Comparison of ENCODE assay signal across 8 mouse cellular contexts in genomic region chr4:33188781-33189734, GRCm38 (mm10). TPM values are rescaled to one million over a fixed set of nuclear protein-coding genes. Genes with fewer than 3 reads are reported as not detected.
DNase-seq lines count a peak whose midpoint lies in the region; ATAC-seq lines count a peak whose summit lies in the region.

No protein-coding gene starts in this region.

- H3K9ac ChIP-seq in forebrain, embryonic 12.5 days: peak overlapping the region; percentile 72
- peak overlapping the region; percentile 83 for H3K9ac ChIP-seq in heart, embryonic 16.5 days (ENCODE audit: low read length)
- peak overlapping the region; percentile 52 for H3K9ac ChIP-seq in liver, embryonic 13.5 days
- H3K9ac ChIP-seq in neural tube, embryonic 11.5 days (ENCODE audit: low read length): peak overlapping the region; percentile 67
- H3K9ac ChIP-seq in stomach, embryonic 16.5 days (ENCODE audit: low read length): peak overlapping the region; percentile 84

- peak; percentile 53 for DNase-seq in CD4-positive helper T cell, adult 2 months (ENCODE audit: low read depth, low spot score)
- DNase-seq in cerebellum, adult 11 months: peak; percentile 96
- DNase-seq in kidney, postnatal 25 days: peak; percentile 92 to 96
- DNase-seq in liver, embryonic 13.5 days: peak; percentile 23
- peak; percentile 84 for DNase-seq in neural tube, embryonic 11.5 days (ENCODE audit: low spot score)

- no peaks in the 10 kb centered on the region for H3K36me3 ChIP-seq in forebrain, embryonic 12.5 days (replicated peaks)
- no peaks in the 10 kb centered on the region for H3K36me3 ChIP-seq in heart, embryonic 16.5 days (ENCODE audit: control insufficient read depth, insufficient read depth)
- H3K36me3 ChIP-seq in liver, embryonic 13.5 days: no peaks in the 10 kb centered on the region
- no peaks in the 10 kb centered on the region for H3K36me3 ChIP-seq in neural tube, embryonic 11.5 days (ENCODE audit: control insufficient read depth, insufficient read depth, low read length)
- no peaks in the 10 kb centered on the region for H3K36me3 ChIP-seq in stomach, embryonic 16.5 days (ENCODE audit: control insufficient read depth, insufficient read depth, low read length)

- 0 out of 2 replicates have a peak, but pooled peaks cover 4% of the 10 kb centered on the region for H3K4me1 ChIP-seq in forebrain, embryonic 12.5 days
- peaks cover 3% of the 10 kb centered on the region; the same call in 1 of the 2 replicates for H3K4me1 ChIP-seq in heart, embryonic 16.5 days (ENCODE audit: control insufficient read depth, insufficient read depth, low read length)
- peaks cover 4% of the 10 kb centered on the region for H3K4me1 ChIP-seq in liver, embryonic 13.5 days (replicated peaks)
- H3K4me1 ChIP-seq in neural tube, embryonic 11.5 days (ENCODE audit: control insufficient read depth, insufficient read depth, low read length): no peaks in the 10 kb centered on the region
- peaks cover 4% of the 10 kb centered on the region for H3K4me1 ChIP-seq in stomach, embryonic 16.5 days (ENCODE audit: control insufficient read depth, insufficient read depth, low read length)

- peak; percentile 92 for ATAC-seq in forebrain, embryonic 12.5 days (ENCODE audit: low FRiP score)
- ATAC-seq in heart, embryonic 16.5 days (replicated peaks; ENCODE audit: extremely low read depth, insufficient read depth, low FRiP score): peak; percentile 89
- peak; percentile 80 for ATAC-seq in liver, embryonic 13.5 days (ENCODE audit: low read depth)
- peak; percentile 89 for ATAC-seq in neural tube, embryonic 11.5 days (ENCODE audit: insufficient read depth, low FRiP score, low TSS enrichment)
- ATAC-seq in stomach, embryonic 16.5 days (ENCODE audit: insufficient read depth, low FRiP score): peak; percentile 89

- H3K4me2 ChIP-seq in forebrain, embryonic 12.5 days: peak overlapping the region; percentile 89
- peak overlapping the region; percentile 87 for H3K4me2 ChIP-seq in heart, embryonic 16.5 days (ENCODE audit: low read depth, low read length)
- peak overlapping the region; percentile 76 for H3K4me2 ChIP-seq in liver, embryonic 13.5 days
- peak overlapping the region; percentile 88 for H3K4me2 ChIP-seq in neural tube, embryonic 11.5 days (ENCODE audit: low read depth)
- H3K4me2 ChIP-seq in stomach, embryonic 16.5 days (ENCODE audit: low read depth, low read length): peak overlapping the region; percentile 98

- H3K27me3 ChIP-seq in forebrain, embryonic 12.5 days: peaks cover 7% of the 10 kb centered on the region; the same call in 1 of the 2 replicates
- no peaks in the 10 kb centered on the region; the same call in 1 of the 2 replicates for H3K27me3 ChIP-seq in heart, embryonic 16.5 days (ENCODE audit: control insufficient read depth, insufficient read depth, low read length)
- peaks cover 44% of the 10 kb centered on the region for H3K27me3 ChIP-seq in liver, embryonic 13.5 days
- no peaks in the 10 kb centered on the region for H3K27me3 ChIP-seq in neural tube, embryonic 11.5 days (ENCODE audit: control insufficient read depth, insufficient read depth, low read length)
- no peaks in the 10 kb centered on the region for H3K27me3 ChIP-seq in stomach, embryonic 16.5 days (ENCODE audit: control insufficient read depth, insufficient read depth, low read length)

- WGBS in forebrain, embryonic 12.5 days: under 1% methylated on average over 121 of the region's 123 CpGs
- under 1% methylated on average over 123 of the region's 123 CpGs for WGBS in heart, embryonic 16.5 days
- WGBS in liver, embryonic 13.5 days (ENCODE audit: insufficient replicate concordance): under 1% methylated on average over 121 of the region's 123 CpGs
- WGBS in neural tube, embryonic 11.5 days: under 1% methylated on average over 103 of the region's 123 CpGs
- under 1% methylated on average over 123 of the region's 123 CpGs for WGBS in stomach, embryonic 16.5 days

- no peaks in the 10 kb centered on the region for H3K9me3 ChIP-seq in forebrain, embryonic 12.5 days
- no peaks in the 10 kb centered on the region for H3K9me3 ChIP-seq in heart, embryonic 16.5 days (replicated peaks; ENCODE audit: control insufficient read depth, low read length)
- no peaks in the 10 kb centered on the region for H3K9me3 ChIP-seq in liver, embryonic 13.5 days (replicated peaks)
- no peaks in the 10 kb centered on the region for H3K9me3 ChIP-seq in neural tube, embryonic 11.5 days (ENCODE audit: control insufficient read depth, low read length)
- no peaks in the 10 kb centered on the region for H3K9me3 ChIP-seq in stomach, embryonic 16.5 days (replicated peaks; ENCODE audit: control insufficient read depth, low read length)

- H3K27ac ChIP-seq in forebrain, embryonic 12.5 days: peak overlapping the region; percentile 87
- H3K27ac ChIP-seq in heart, embryonic 16.5 days (ENCODE audit: low read length): peak overlapping the region; percentile 92
- H3K27ac ChIP-seq in liver, embryonic 13.5 days: no peak overlapping the region
- peak overlapping the region; percentile 49; the same call in 1 of the 2 replicates for H3K27ac ChIP-seq in neural tube, embryonic 11.5 days (ENCODE audit: low read depth, low read length)
- H3K27ac ChIP-seq in stomach, embryonic 16.5 days (ENCODE audit: low read length): peak overlapping the region; percentile 85

- peak overlapping the region; percentile 64 for H3K4me3 ChIP-seq in forebrain, embryonic 12.5 days (replicated peaks)
- peak overlapping the region; percentile 72 for H3K4me3 ChIP-seq in heart, embryonic 16.5 days (ENCODE audit: low read length)
- peak overlapping the region; percentile 59 for H3K4me3 ChIP-seq in liver, embryonic 13.5 days (replicated peaks)
- H3K4me3 ChIP-seq in neural tube, embryonic 11.5 days (ENCODE audit: low read depth, low read length): peak overlapping the region; percentile 62
- H3K4me3 ChIP-seq in stomach, embryonic 16.5 days (replicated peaks; ENCODE audit: low read length): peak overlapping the region; percentile 63

RNA-seq across cellular contexts. Expression of gene Pm20d2, which starts 0.5 kb away (rescaled TPM):
- 1.8 and 2.3 TPM in 2 replicates for polyA plus RNA-seq in forebrain, embryonic 12.5 days (2016; fragmentation: Nextera tagmentation; extraction: Ambion mirVana)
- polyA plus RNA-seq in heart, embryonic 16.5 days (2015; fragmentation: Nextera tagmentation; extraction: Ambion mirVana): 2.6 and 2.9 TPM in 2 replicates
- 0.23 and 0.24 TPM in 2 replicates for polyA plus RNA-seq in liver, embryonic 13.5 days (2015; fragmentation: Nextera tagmentation; extraction: Ambion mirVana)
- polyA plus RNA-seq in neural tube, embryonic 11.5 days (2014; fragmentation: Nextera tagmentation; extraction: Ambion mirVana): 0.95 TPM in 2 replicates
- polyA plus RNA-seq in stomach, embryonic 16.5 days (2015; fragmentation: Nextera tagmentation; extraction: Ambion mirVana): 0.67 and 0.96 TPM in 2 replicates

RNA-seq across cellular contexts. Expression of gene Srsf12, which starts 19.7 kb away (rescaled TPM):
- polyA plus RNA-seq in forebrain, embryonic 12.5 days (2016; fragmentation: Nextera tagmentation; extraction: Ambion mirVana): 10.2 and 11.6 TPM in 2 replicates
- 1.6 and 2.3 TPM in 2 replicates for polyA plus RNA-seq in heart, embryonic 16.5 days (2015; fragmentation: Nextera tagmentation; extraction: Ambion mirVana)
- 0.31 and 0.37 TPM in 2 replicates for polyA plus RNA-seq in liver, embryonic 13.5 days (2015; fragmentation: Nextera tagmentation; extraction: Ambion mirVana)
- 9.5 and 10.9 TPM in 2 replicates for polyA plus RNA-seq in neural tube, embryonic 11.5 days (2014; fragmentation: Nextera tagmentation; extraction: Ambion mirVana)
- polyA plus RNA-seq in stomach, embryonic 16.5 days (2015; fragmentation: Nextera tagmentation; extraction: Ambion mirVana): 6.6 and 8.5 TPM in 2 replicates

RNA-seq across cellular contexts. Expression of gene Gabrr1, which starts 56.7 kb away (rescaled TPM):
- 0.13 TPM in 1 of 2 replicates, not detected in the other for polyA plus RNA-seq in forebrain, embryonic 12.5 days (2016; fragmentation: Nextera tagmentation; extraction: Ambion mirVana)
- 0.09 and 0.12 TPM in 2 replicates for polyA plus RNA-seq in heart, embryonic 16.5 days (2015; fragmentation: Nextera tagmentation; extraction: Ambion mirVana)
- not detected in 2 replicates for polyA plus RNA-seq in liver, embryonic 13.5 days (2015; fragmentation: Nextera tagmentation; extraction: Ambion mirVana)
- polyA plus RNA-seq in neural tube, embryonic 11.5 days (2014; fragmentation: Nextera tagmentation; extraction: Ambion mirVana): not detected in 2 replicates
- not detected in 2 replicates for polyA plus RNA-seq in stomach, embryonic 16.5 days (2015; fragmentation: Nextera tagmentation; extraction: Ambion mirVana)

Comparison
In these comparisons a context has a peak if more than half of its experiments do, and no peak if none do; other contexts are left out.
1. DNase-seq: peak in every context shown above with its lines; median percentile 96 in cerebellum, adult 11 months; 94 in kidney, postnatal 25 days; 84 in neural tube, embryonic 11.5 days; 53 in CD4-positive helper T cell, adult 2 months; 23 in liver, embryonic 13.5 days.